Mouse (Mus musculus): ENCODE results near the gene Stard10. TPM values are rescaled to one million over a fixed set of nuclear protein-coding genes. Genes with fewer than 3 reads are reported as not detected.

The Stard10 gene
- polyA plus RNA-seq, 1 experiment: 236 TPM

DNA sequence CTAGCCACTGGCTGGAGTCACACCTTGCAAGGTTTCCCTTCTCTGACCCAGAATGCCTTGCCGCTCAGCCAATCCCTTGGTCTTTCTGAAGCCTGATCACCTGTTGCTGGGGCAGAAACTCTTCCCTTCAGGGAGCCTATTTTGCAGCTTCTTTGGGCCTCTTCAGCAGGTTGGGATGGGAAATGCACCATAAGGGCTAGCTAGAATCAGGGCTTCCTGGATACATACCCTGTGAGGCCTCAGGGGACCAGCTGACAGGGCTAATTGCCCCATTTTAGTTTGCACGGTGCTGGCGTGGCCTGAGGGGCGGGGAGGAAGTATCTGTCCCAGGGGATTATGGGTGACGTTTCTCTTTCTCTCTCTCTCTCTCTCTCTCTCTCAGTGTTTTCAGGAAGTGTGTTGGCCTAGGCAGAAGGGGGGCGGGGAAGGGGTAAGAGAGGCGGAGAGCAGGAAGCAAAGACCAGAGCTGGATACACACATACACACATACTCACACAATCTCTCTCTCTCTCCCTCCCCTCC is 60.9 kb downstream of the Stard10 start:
- peaks cover 98% of the 10 kb centered on the region for H3K4me1 ChIP-seq
- TF ChIP-seq GATA1 (IDR thresholded peaks at IDR 0.05; ENCODE audit: borderline replicate concordance, low read length): no peak
- no peak for TF ChIP-seq FLI1 (IDR thresholded peaks at IDR 0.05; ENCODE audit: low read length)

DNA sequence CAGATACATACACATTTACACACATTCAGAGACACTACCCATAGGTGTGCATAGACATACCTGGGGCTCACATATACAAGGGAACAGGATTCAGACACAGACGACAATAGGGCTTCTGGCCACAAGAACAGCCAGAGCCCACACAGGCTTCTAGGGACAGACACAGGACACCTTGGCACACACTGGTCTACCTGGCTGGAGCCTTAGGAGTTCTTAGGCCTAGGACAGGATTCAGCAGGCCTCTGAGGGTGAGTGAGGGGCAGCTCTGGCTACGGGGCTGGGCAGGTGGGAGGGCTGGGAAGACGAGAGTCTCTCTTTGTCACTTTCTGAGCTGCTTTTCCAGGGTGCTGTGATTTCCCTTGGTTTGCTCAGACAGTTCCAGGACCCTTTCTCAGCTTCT is 61.4 kb downstream of the Stard10 start:
- H3K4me3 ChIP-seq (replicated peaks): peak overlapping the region; percentile 86
- peaks cover 98% of the 10 kb centered on the region for H3K4me1 ChIP-seq
- H3K27me3 ChIP-seq (replicated peaks): no peaks in the 10 kb centered on the region
- TF ChIP-seq FLI1 (IDR thresholded peaks at IDR 0.05; ENCODE audit: low read length) (no peak), GATA1 (IDR thresholded peaks at IDR 0.05; ENCODE audit: borderline replicate concordance, low read length) (no peak)
- H3K36me3 ChIP-seq (replicated peaks; ENCODE audit: low read length): peaks cover 98% of the 10 kb centered on the region
- H3K9me3 ChIP-seq: no peaks in the 10 kb centered on the region

More for the DNA sequence above, 60.9 kb downstream of the Stard10 start:
- no peaks in the 10 kb centered on the region for H3K27me3 ChIP-seq (replicated peaks)
- H3K4me3 ChIP-seq (replicated peaks): peak overlapping the region; percentile 86
- H3K9me3 ChIP-seq: no peaks in the 10 kb centered on the region
- H3K36me3 ChIP-seq (replicated peaks; ENCODE audit: low read length): peaks cover 98% of the 10 kb centered on the region

DNA sequence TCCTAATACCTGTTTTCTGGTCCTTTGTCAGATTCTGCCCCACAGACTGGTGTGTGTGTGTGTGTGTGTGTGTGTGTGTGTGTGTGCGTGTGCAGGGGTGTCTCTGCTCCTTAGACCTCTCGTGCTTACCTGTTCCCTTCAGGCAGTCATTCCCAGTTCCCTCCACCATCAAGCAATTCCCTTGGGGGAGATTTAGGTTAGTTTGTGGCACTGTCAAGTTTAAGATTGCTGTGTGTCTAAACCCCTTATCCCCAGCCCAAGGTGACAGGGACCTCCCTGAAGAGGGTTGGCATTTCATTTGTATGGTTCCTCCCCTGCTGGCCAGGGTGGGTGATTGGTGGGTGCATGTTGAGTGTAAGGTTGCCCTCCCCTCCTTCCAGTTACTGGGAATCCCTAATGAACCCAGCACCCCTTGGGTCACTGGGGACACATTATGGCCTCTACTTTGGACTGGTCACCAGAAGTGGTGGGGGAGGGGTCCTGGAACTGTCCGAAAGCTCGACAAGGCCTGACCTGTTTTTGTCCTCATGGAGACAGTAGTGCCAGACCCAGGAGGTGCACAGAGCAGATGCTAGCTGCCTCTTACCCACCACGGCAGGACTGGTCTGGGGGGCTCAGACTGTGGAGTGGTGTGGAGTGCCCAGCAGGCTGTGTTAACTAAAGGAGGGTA is 62.0 kb downstream of the Stard10 start:
- H3K36me3 ChIP-seq (replicated peaks; ENCODE audit: low read length): peaks cover 98% of the 10 kb centered on the region
- TF ChIP-seq FLI1 (IDR thresholded peaks at IDR 0.05; ENCODE audit: low read length) (no peak), GATA1 (IDR thresholded peaks at IDR 0.05; ENCODE audit: borderline replicate concordance, low read length) (no peak)
- H3K4me1 ChIP-seq: peaks cover 98% of the 10 kb centered on the region
- H3K9me3 ChIP-seq: no peaks in the 10 kb centered on the region
- H3K4me3 ChIP-seq (replicated peaks): peak overlapping the region; percentile 86
- no peaks in the 10 kb centered on the region for H3K27me3 ChIP-seq (replicated peaks)

DNA sequence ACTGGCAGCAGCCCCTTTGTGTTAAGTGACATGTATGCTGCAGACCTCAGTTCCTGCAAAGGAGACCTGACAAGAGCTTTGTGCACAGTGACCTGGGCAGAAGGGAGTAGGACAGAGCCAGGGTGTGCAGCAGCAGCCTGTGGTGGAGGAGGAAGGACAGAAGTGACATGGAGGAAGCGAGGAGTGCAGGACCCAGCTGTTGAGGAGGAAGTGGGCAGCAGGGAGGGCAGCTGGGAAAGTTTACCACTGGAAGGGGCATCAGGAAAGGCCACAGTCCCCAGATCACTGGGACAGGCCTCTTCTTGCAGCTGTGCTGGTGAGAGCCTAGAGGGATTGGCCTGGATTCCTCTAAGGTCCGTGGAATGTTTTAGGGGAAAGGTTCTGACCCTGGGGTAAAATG is 62.8 kb downstream of the Stard10 start:
- Histone ChIP-seq H3K4me1 (peaks cover 99% of the 10 kb centered on the region), H3K27me3 (replicated peaks) (no peaks in the 10 kb centered on the region), H3K4me3 (replicated peaks) (peak overlapping the region; percentile 86), H3K36me3 (replicated peaks; ENCODE audit: low read length) (peaks cover 98% of the 10 kb centered on the region), H3K9me3 (no peaks in the 10 kb centered on the region)
- no peak for TF ChIP-seq GATA1 (IDR thresholded peaks at IDR 0.05; ENCODE audit: borderline replicate concordance, low read length)
- TF ChIP-seq FLI1 (IDR thresholded peaks at IDR 0.05; ENCODE audit: low read length): 0 out of 2 replicates have a peak, but pooled peaks have one; percentile 26

DNA sequence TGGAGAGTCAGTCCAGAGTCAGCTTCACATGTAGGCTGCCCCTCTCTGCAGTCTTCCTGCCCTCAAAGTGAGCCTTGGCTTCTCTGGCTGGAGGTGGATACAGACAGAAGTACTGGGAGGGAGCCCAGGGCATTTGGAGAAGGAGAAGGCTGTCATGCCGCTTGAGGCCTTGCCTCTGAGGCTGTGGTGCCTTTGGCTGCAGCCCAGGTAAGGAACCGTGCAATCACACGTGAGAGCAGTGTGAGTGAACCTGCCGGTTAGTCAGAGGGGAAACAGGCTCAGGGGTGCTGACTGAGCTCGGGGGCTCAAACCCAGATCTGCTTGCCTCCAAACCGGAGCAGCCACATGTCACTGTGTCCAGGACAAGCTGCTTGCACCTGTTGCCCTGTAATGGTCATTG is 64.6 kb downstream of the Stard10 start:
- H3K36me3 ChIP-seq (replicated peaks; ENCODE audit: low read length): peaks cover 98% of the 10 kb centered on the region
- peak overlapping the region; percentile 15 for H3K4me3 ChIP-seq (replicated peaks)
- TF ChIP-seq GATA1 (IDR thresholded peaks at IDR 0.05; ENCODE audit: borderline replicate concordance, low read length): no peak
- no peak for TF ChIP-seq FLI1 (IDR thresholded peaks at IDR 0.05; ENCODE audit: low read length)
- H3K9me3 ChIP-seq: no peaks in the 10 kb centered on the region
- peaks cover 99% of the 10 kb centered on the region for H3K4me1 ChIP-seq
- no peaks in the 10 kb centered on the region for H3K27me3 ChIP-seq (replicated peaks)

DNA sequence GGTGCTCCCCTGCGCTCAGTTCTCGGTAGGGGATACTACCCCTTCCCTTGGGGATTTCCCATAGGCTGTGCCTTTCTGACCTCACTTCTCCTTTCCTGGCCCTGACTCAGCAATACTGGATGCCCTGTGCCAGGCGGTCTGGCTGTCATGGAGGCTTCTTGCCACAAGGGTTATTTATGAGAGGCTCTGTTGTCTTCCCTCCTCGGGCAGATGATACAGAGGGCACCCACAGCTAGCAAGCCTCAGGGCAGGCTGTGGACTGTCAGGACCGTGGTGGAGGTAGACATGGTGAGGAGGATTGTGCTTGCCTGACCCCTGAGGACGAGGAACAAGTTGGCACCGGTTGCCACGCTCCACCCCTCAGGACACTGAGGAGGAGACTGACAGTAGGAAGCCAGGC is 65.5 kb downstream of the Stard10 start:
- H3K9me3 ChIP-seq: no peaks in the 10 kb centered on the region
- peaks cover 99% of the 10 kb centered on the region for H3K4me1 ChIP-seq
- no peak for TF ChIP-seq FLI1 (IDR thresholded peaks at IDR 0.05; ENCODE audit: low read length)
- H3K4me3 ChIP-seq (replicated peaks): peak overlapping the region; percentile 85
- no peaks in the 10 kb centered on the region for H3K27me3 ChIP-seq (replicated peaks)
- H3K36me3 ChIP-seq (replicated peaks; ENCODE audit: low read length): peaks cover 98% of the 10 kb centered on the region

DNA sequence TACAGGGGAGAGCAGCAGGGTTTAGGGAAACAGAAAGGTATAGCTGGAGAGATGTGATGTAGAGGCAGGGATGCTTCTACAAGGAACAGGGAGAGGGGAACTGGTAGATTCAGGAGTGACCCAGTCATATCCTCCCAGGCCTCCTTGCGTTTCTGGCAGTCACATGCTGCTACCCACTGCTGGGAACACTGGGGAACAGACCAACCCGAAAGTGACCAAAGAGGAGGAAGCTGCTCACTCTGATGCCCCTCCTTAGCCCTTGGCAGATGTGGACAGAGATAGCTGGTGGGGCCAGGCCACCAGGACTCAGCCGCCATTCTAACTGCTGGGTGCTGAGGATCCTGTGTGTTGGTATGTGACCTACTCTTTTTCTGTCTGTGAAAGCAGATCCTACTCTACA is 66.9 kb downstream of the Stard10 start:
- Histone ChIP-seq H3K9me3 (no peaks in the 10 kb centered on the region), H3K27me3 (replicated peaks) (no peaks in the 10 kb centered on the region), H3K4me3 (replicated peaks) (peak overlapping the region; percentile 89), H3K4me1 (peaks cover 99% of the 10 kb centered on the region), H3K36me3 (replicated peaks; ENCODE audit: low read length) (peaks cover 98% of the 10 kb centered on the region)
- TF ChIP-seq GATA1 (IDR thresholded peaks at IDR 0.05; ENCODE audit: borderline replicate concordance, low read length): no peak
- TF ChIP-seq FLI1 (IDR thresholded peaks at IDR 0.05; ENCODE audit: low read length): no peak

DNA sequence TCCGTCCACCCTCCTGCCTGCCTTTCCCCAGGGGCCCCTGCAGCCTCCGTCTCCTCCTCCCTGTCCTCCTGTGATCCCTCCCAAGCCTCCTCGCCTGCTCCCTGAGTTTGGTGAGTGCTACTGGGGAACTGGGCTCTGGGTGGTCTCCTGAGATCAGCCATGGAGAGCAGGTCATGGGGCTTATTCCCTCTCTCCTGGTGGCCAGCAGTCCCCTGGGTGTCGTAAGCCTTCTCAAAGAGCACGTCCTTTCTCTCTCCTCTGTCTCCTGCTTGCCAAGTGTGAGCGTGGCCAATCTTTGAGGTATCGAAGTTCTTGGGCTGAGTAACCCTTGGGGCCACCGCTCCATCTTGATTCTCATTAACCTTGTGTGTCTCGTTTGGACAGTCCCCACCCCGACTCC is 68.0 kb downstream of the Stard10 start:
- Histone ChIP-seq H3K4me1 (peaks cover 99% of the 10 kb centered on the region), H3K36me3 (replicated peaks; ENCODE audit: low read length) (peaks cover 98% of the 10 kb centered on the region), H3K9me3 (no peaks in the 10 kb centered on the region), H3K4me3 (replicated peaks) (peak overlapping the region; percentile 89), H3K27me3 (replicated peaks) (no peaks in the 10 kb centered on the region)
- no peak for TF ChIP-seq FLI1 (IDR thresholded peaks at IDR 0.05; ENCODE audit: low read length)
- no peak for TF ChIP-seq GATA1 (IDR thresholded peaks at IDR 0.05; ENCODE audit: borderline replicate concordance, low read length)

DNA sequence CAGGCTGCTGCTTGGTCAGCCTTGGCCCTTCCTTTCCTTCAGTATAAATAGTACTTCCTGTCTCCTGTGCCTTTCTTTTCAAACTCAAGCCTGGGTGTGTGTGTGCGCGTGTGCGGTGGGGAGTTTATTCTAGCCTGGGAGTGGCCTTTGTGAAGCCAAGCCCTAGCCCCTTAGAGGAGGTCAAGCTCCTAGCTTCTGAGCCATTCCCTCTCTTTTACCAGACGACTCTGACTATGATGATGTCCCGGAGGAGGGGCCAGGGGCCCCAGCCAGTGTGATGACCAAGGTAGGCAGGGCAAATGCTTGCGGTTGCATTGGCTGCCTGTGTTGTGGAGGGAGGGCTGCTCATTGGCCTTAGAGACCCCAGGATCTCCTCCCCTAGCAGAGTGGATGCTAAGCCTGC is 68.4 kb downstream of the Stard10 start:
- H3K9me3 ChIP-seq: no peaks in the 10 kb centered on the region
- peaks cover 99% of the 10 kb centered on the region for H3K4me1 ChIP-seq
- peaks cover 98% of the 10 kb centered on the region for H3K36me3 ChIP-seq (replicated peaks; ENCODE audit: low read length)
- TF ChIP-seq GATA1 (IDR thresholded peaks at IDR 0.05; ENCODE audit: borderline replicate concordance, low read length) (no peak), FLI1 (IDR thresholded peaks at IDR 0.05; ENCODE audit: low read length) (no peak)
- H3K27me3 ChIP-seq (replicated peaks): no peaks in the 10 kb centered on the region
- H3K4me3 ChIP-seq (replicated peaks): peak overlapping the region; percentile 89

DNA sequence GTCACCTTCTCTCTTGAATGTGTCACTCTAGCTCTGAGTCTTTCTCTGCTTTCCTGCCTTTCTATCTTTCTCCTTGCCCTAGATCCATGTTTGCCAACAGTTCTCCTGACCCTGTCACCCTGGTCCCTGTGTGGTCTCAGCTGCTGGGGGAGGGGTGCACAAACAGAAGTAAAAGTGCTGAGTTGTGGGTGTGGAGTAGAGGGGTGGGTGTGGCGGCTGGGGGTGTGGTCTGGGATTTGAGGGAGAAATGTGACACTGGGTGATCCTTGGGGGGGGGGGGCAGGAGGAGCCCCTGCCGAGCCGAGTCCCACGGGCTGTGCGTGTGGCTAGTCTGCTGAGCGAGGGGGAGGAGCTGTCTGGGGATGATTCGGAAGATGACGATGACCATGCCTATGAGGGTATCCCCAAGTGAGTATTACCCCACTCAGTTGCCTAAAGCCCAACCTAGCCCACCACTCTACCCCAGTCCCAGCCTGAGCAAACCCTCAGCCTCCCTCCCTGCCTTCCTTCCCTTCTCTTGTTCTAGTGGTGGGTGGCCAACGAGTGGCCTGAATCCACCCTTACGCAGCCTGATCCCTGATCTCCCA is 69.1 kb downstream of the Stard10 start:
- Histone ChIP-seq H3K4me1 (peaks cover 99% of the 10 kb centered on the region), H3K27me3 (replicated peaks) (no peaks in the 10 kb centered on the region), H3K4me3 (replicated peaks) (peak overlapping the region; percentile 89), H3K9me3 (no peaks in the 10 kb centered on the region), H3K36me3 (replicated peaks; ENCODE audit: low read length) (peaks cover 99% of the 10 kb centered on the region)
- TF ChIP-seq GATA1 (IDR thresholded peaks at IDR 0.05; ENCODE audit: borderline replicate concordance, low read length) (no peak), FLI1 (IDR thresholded peaks at IDR 0.05; ENCODE audit: low read length) (no peak)

Measured in megakaryocyte, embryonic 14.5 days (primary cell).